Mouse (Mus musculus) lung, postnatal 0 days (tissue): ENCODE data around the gene Dnajc6. TPM values are rescaled to one million over a fixed set of nuclear protein-coding genes. Genes with fewer than 3 reads are reported as not detected.

Experiments
- ATAC-seq: fragments of 200-750 bp; cut with Nextera tagmentation; 2 replicates; pipeline ENCODE4 v1.8.0; 2017; ENCODE audit warnings: moderate library complexity
- DNase-seq: peaks from one replicate; pipeline ENCODE4 v3.0.0-alpha.2; 2016; ENCODE audit warnings: low spot score
- H3K27ac ChIP-seq: fragments of 300-500 bp; sonication (generic); 2 replicates; pipeline ENCODE4 v1.5.1; 2014; ENCODE audit warnings: antibody characterized with exemption, mild to moderate bottlenecking, low read length, mixed read lengths
- H3K27me3 ChIP-seq: fragments of 300-500 bp; sonication (generic); replicated peaks from 2 replicates; pipeline ENCODE4 v1.6.1; 2014; ENCODE audit warnings: low read length, mixed read lengths; ENCODE audit not compliant: insufficient read depth
- H3K36me3 ChIP-seq: fragments of 300-500 bp; sonication (generic); 2 replicates; pipeline ENCODE4 v1.6.1; 2014; ENCODE audit warnings: low read length, mixed read lengths; ENCODE audit not compliant: insufficient read depth
- H3K4me1 ChIP-seq: fragments of 300-500 bp; sonication (generic); 2 replicates; pipeline ENCODE4 v1.6.1; 2014; ENCODE audit warnings: antibody characterized with exemption, low read depth, low read length, mixed read lengths; ENCODE audit not compliant: insufficient read depth
- H3K4me2 ChIP-seq: fragments of 300-500 bp; sonication (generic); replicated peaks from 2 replicates; pipeline ENCODE4 v1.6.1; 2014; ENCODE audit warnings: low read depth, mild to moderate bottlenecking, low read length, moderate library complexity, mixed read lengths
- H3K4me3 ChIP-seq: fragments of 300-500 bp; sonication (generic); 2 replicates; pipeline ENCODE4 v1.5.1; 2014; ENCODE audit warnings: low read depth, low read length
- H3K9ac ChIP-seq: fragments of 300-500 bp; sonication (generic); replicated peaks from 2 replicates; pipeline ENCODE4 v1.6.1; 2014; ENCODE audit warnings: low read depth, mild to moderate bottlenecking
- H3K9me3 ChIP-seq: fragments of 300-500 bp; sonication (generic); 2 replicates; pipeline ENCODE4 v1.6.1; 2016; ENCODE audit warnings: low read length, mixed read lengths
- CTCF ChIP-seq: IDR thresholded peaks from 2 replicates; pipeline ENCODE4 v1.5.1; 2016; ENCODE audit warnings: antibody characterized with exemption, mild to moderate bottlenecking
- EP300 ChIP-seq: IDR thresholded peaks from 2 replicates; pipeline ENCODE4 v1.6.1; 2016; ENCODE audit warnings: antibody characterized with exemption, mild to moderate bottlenecking, control low read depth
- WGBS: fragments of 180-500 bp; shearing (Covaris S2); extraction: QIAGEN DNeasy Blood & Tissue Kit; methylation state at CpG from one replicate; pipeline ENCODE4 v1.1.7; 2014; 5-methylcytosine and 5-hydroxymethylcytosine counted together
- polyA plus RNA-seq: library from polyadenylated mRNA; unstranded; fragments of >200 nt; fragmentation: Nextera tagmentation; extraction: Ambion mirVana; gene quantifications from 2 replicates; pipeline ENCODE4 v1.2.1, GENCODE M21; 2015

Dnajc6 gene
- polyA plus RNA-seq, 1 experiment from 2014 or later: 0.14 TPM

GRCm38 (mm10) chr4:101457176-101457575 is 39.3 kb upstream of the Dnajc6 start:
- Histone ChIP-seq H3K9me3 (no peaks in the 10 kb centered on the region), H3K27ac (no peak overlapping the region), H3K4me2 (no peak overlapping the region), H3K36me3 (no peaks in the 10 kb centered on the region), H3K4me3 (no peak overlapping the region), H3K9ac (no peak overlapping the region), H3K27me3 (no peaks in the 10 kb centered on the region), H3K4me1 (no peaks in the 10 kb centered on the region)
- DNase-seq (no peak), ATAC-seq (no peak)
- WGBS: 90% methylated on average over 8 of the region's 8 CpGs
- no peak for TF ChIP-seq CTCF
- TF ChIP-seq EP300: no peak

GRCm38 (mm10) chr4:101458341-101458740 is 38.1 kb upstream of the Dnajc6 start:
- H3K4me3 ChIP-seq: no peak overlapping the region
- no peaks in the 10 kb centered on the region for H3K27me3 ChIP-seq
- no peaks in the 10 kb centered on the region for H3K9me3 ChIP-seq
- peak; percentile 77 for TF ChIP-seq CTCF
- no peak for TF ChIP-seq EP300
- no peak overlapping the region for H3K27ac ChIP-seq
- no peak overlapping the region for H3K4me2 ChIP-seq
- H3K9ac ChIP-seq: no peak overlapping the region
- no peaks in the 10 kb centered on the region for H3K36me3 ChIP-seq
- peak; percentile 16; the same call in 1 of the 2 replicates for ATAC-seq
- DNase-seq: peak; percentile 63
- H3K4me1 ChIP-seq: no peaks in the 10 kb centered on the region
- 27% methylated on average over 2 of the region's 2 CpGs for WGBS

GRCm38 (mm10) chr4:101459358-101459757 is 37.1 kb upstream of the Dnajc6 start:
- TF ChIP-seq EP300 (no peak), CTCF (no peak)

GRCm38 (mm10) chr4:101460114-101460513 is 36.3 kb upstream of the Dnajc6 start:
- H3K9me3 ChIP-seq: no peaks in the 10 kb centered on the region
- no peak overlapping the region for H3K9ac ChIP-seq
- H3K4me3 ChIP-seq: no peak overlapping the region
- H3K36me3 ChIP-seq: no peaks in the 10 kb centered on the region
- ATAC-seq (no peak), DNase-seq (no peak)
- TF ChIP-seq CTCF (no peak), EP300 (no peak)
- no peaks in the 10 kb centered on the region for H3K4me1 ChIP-seq
- 73% methylated on average over 1 of the region's 1 CpGs for whole genome bisulfite sequencing
- H3K4me2 ChIP-seq: no peak overlapping the region
- no peaks in the 10 kb centered on the region for H3K27me3 ChIP-seq
- H3K27ac ChIP-seq: no peak overlapping the region

More at GRCm38 (mm10) chr4:101459358-101459757, 37.1 kb upstream of the Dnajc6 start:
- H3K4me3 ChIP-seq: no peak overlapping the region
- WGBS: 78% methylated on average over 4 of the region's 4 CpGs
- ATAC-seq (no peak), DNase-seq (no peak)
- no peaks in the 10 kb centered on the region for H3K4me1 ChIP-seq
- H3K9ac ChIP-seq: no peak overlapping the region
- no peaks in the 10 kb centered on the region for H3K9me3 ChIP-seq
- H3K4me2 ChIP-seq: no peak overlapping the region
- H3K36me3 ChIP-seq: no peaks in the 10 kb centered on the region
- no peaks in the 10 kb centered on the region for H3K27me3 ChIP-seq
- H3K27ac ChIP-seq: no peak overlapping the region

DNA sequence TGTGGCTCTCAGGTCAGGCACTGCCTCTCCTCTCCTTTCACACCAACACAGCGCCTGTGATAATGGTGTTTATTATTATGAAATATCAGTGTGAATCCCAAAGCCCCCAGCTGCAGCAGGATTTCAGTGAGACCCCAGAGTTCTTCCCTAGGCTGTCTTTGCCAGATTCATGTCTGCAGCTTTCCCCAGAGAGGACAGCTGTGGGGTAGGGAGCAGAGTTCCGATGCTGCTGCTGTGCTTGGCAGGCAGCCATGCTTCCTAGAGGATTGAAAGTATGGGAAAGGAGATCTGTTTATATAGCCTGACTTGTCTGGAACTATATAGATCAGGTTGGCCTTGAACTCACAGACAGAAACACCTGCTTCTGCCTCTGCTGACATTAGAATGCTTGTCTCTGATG is 34.4 kb upstream of the Dnajc6 start:
- 52% methylated on average over 2 of the region's 2 CpGs for WGBS
- H3K4me3 ChIP-seq: no peak overlapping the region
- DNase-seq (no peak), ATAC-seq (no peak)
- H3K27me3 ChIP-seq: no peaks in the 10 kb centered on the region
- no peaks in the 10 kb centered on the region for H3K4me1 ChIP-seq
- H3K4me2 ChIP-seq: no peak overlapping the region
- no peaks in the 10 kb centered on the region for H3K9me3 ChIP-seq
- H3K27ac ChIP-seq: no peak overlapping the region
- TF ChIP-seq CTCF (no peak), EP300 (no peak)
- no peaks in the 10 kb centered on the region for H3K36me3 ChIP-seq
- no peak overlapping the region for H3K9ac ChIP-seq

DNA sequence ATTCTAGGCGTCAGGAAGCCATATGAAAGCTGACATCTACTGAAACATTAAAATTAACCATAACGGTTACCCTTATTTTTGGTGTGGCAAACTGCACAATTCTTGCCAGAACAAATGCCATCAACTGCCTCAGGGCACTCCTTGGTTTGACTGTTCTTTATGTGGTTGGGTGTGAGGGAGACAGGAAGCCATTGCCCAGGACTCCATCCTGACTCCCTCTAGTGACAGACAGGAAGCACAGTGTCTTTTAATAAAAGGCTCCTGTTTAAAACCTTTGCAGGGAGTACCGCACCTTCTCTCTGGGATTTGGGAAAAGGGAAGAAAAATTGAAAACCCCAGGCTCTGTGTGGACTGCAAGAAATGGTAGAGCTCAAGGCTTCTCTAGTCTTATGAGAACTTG is 30.2 kb upstream of the Dnajc6 start:
- 78% methylated on average over 3 of the region's 3 CpGs for WGBS
- no peak overlapping the region for H3K4me2 ChIP-seq
- no peaks in the 10 kb centered on the region for H3K9me3 ChIP-seq
- H3K4me1 ChIP-seq: no peaks in the 10 kb centered on the region
- no peak for ATAC-seq
- no peaks in the 10 kb centered on the region for H3K36me3 ChIP-seq
- no peak for DNase-seq
- no peak overlapping the region for H3K9ac ChIP-seq
- no peak overlapping the region for H3K27ac ChIP-seq
- TF ChIP-seq CTCF: peak; percentile 43
- no peak for TF ChIP-seq EP300
- H3K27me3 ChIP-seq: no peaks in the 10 kb centered on the region
- H3K4me3 ChIP-seq: no peak overlapping the region

DNA sequence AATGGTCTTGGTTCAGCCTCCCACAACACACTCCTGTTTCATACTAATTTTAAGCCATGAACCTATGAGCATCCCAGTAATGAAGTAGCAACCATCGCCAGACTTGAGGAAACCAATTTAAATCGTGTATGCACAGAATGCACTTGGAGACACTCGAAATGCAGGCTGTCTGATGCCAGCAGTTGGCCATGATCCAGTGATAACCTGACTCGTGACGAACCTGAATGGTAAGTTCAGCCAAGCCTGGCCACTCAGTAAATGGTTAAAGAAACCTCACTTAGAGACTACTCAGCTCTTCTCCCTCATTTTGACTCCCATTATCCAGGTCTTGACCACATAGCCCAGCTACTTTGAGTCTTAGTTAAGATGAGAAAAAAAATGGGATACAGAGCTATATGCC is 27.2 kb upstream of the Dnajc6 start:
- Histone ChIP-seq H3K36me3 (no peaks in the 10 kb centered on the region), H3K4me3 (no peak overlapping the region), H3K9me3 (no peaks in the 10 kb centered on the region), H3K4me1 (no peaks in the 10 kb centered on the region), H3K4me2 (no peak overlapping the region), H3K27ac (no peak overlapping the region), H3K9ac (no peak overlapping the region), H3K27me3 (no peaks in the 10 kb centered on the region)
- TF ChIP-seq CTCF: no peak
- TF ChIP-seq EP300: no peak
- ATAC-seq: no peak
- whole genome bisulfite sequencing: 56% methylated on average over 5 of the region's 5 CpGs
- no peak for DNase-seq
